Mouse (Mus musculus): Measurements from ENCODE around the gene Tstd2. TPM values are rescaled to one million over a fixed set of nuclear protein-coding genes. Genes with fewer than 3 reads are reported as not detected.

Gene Tstd2
- polyA plus RNA-seq, 1 experiment: 43.5 TPM

DNA sequence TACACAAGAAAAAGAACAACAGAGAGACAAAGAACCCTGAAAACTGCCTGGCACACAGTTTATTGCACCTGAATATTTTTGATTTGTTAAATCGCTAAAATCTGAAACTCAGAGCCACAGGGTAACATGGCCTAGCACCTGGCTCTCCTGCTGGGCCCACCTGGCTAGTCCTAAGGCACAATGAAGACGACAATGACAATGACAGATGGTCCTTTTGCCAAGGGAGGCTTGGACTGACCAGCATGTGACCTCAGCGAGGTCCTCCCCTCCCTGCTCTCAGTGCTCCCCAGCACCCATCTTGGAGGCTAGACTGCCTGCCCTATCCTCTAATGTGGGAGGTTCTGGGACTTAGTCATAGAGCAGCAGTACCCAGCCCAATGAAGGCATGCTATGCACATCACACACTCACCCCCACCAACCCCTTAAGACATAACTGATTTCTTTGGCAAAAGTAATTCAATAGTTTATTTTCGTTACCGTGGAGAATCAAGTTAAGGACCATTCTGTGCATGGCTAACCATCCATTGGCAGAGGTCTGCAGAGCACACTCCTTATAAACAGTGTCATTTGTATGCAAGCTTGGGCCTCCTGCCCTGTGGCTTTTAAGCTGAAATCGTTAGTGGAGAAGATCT lies 68.5 kb downstream of the Tstd2 start:
- Histone ChIP-seq H3K4me3 (ENCODE audit: insufficient read depth, low read length) (no peak overlapping the region), H3K27ac (ENCODE audit: insufficient read depth, low read length) (no peak overlapping the region), H3K4me1 (ENCODE audit: control insufficient read depth, insufficient read depth, low read length) (peaks cover 2% of the 10 kb centered on the region; the same call in 1 of the 2 replicates)
- TF ChIP-seq POLR2A (IDR thresholded peaks at IDR 0.05; ENCODE audit: low read depth, low read length) (no peak), CTCF (IDR thresholded peaks at IDR 0.05; ENCODE audit: borderline replicate concordance, insufficient read depth, low read length) (no peak)

DNA sequence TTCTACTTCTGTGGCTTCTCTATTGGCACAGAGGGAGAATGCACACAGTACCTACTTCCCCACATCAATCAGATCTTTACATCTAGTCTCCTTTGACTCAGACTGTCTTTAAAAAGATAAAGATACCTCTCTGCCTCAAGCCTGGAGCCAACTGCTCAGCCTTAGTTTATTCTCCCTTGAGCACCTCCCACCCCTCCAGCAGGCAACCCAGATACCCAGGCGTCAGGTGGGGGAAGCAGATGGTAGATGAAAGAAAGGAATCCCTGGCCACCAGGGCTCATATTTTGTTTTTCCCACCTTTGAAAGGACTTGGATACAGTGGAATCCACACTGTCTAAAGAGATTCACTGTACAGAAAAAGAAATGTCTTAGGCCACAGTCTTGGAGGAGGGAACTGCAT lies 69.9 kb downstream of the Tstd2 start:
- TF ChIP-seq CTCF (IDR thresholded peaks at IDR 0.05; ENCODE audit: borderline replicate concordance, insufficient read depth, low read length): no peak
- no peak for TF ChIP-seq POLR2A (IDR thresholded peaks at IDR 0.05; ENCODE audit: low read depth, low read length)
- no peaks in the 10 kb centered on the region for H3K4me1 ChIP-seq (ENCODE audit: control insufficient read depth, insufficient read depth, low read length)
- H3K27ac ChIP-seq (ENCODE audit: insufficient read depth, low read length): no peak overlapping the region
- H3K4me3 ChIP-seq (ENCODE audit: insufficient read depth, low read length): no peak overlapping the region

DNA sequence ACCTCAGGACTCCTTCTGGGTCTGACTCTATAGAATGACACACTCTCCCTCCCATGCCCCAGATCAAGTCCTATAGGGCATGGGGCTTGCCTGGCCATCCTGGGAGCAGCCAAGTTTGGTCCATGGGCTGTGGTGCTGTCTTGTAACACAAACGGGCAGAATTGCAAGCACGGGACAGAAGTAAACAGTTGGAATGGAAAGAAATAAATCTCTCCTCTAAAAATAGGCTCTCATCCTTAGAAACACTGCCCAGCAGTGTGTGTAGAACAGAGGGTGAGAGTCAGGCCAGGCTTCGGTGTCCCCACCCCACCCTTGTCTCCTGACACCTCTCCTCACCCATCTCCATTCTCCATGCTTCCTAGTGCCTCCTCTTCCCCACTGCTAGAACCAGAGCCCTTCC lies 70.4 kb downstream of the Tstd2 start:
- Histone ChIP-seq H3K4me1 (ENCODE audit: control insufficient read depth, insufficient read depth, low read length) (no peaks in the 10 kb centered on the region), H3K27ac (ENCODE audit: insufficient read depth, low read length) (no peak overlapping the region), H3K4me3 (ENCODE audit: insufficient read depth, low read length) (no peak overlapping the region)
- no peak for TF ChIP-seq POLR2A (IDR thresholded peaks at IDR 0.05; ENCODE audit: low read depth, low read length)
- no peak for TF ChIP-seq CTCF (IDR thresholded peaks at IDR 0.05; ENCODE audit: borderline replicate concordance, insufficient read depth, low read length)

DNA sequence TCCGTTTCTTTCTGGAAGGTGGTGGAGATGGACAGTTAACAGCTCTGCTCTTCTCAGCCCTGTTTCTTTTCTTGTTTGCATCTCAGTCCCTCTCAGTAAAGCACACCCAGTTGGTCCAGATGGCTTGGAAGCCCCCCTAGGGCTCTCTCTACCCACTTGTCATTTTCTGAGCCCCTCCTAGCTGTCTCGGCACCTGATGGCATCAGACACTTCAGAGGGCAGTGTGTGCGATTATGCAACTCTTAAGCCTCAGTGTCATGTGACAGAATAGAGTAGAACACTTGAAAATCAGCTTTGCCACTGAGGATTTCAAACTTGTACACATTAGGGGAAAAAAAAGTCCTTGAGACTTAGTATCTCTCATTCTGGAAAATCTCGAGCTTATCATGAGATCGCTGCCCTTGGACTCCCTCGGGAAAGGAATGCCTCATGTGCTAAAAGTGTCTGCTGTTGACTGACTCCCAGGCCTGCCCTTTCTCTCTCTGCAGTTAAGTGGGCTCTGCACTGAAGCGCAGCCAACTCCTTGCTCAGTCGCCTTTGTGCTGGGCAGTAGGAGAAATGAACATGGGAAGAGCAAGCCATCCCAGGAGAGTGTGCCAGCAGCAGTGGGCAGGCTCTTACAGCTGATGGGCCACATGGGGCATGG lies 72.7 kb downstream of the Tstd2 start:
- Histone ChIP-seq H3K4me3 (ENCODE audit: insufficient read depth, low read length) (no peak overlapping the region), H3K27ac (ENCODE audit: insufficient read depth, low read length) (no peak overlapping the region), H3K4me1 (ENCODE audit: control insufficient read depth, insufficient read depth, low read length) (no peaks in the 10 kb centered on the region)
- no peak for TF ChIP-seq POLR2A (IDR thresholded peaks at IDR 0.05; ENCODE audit: low read depth, low read length)
- TF ChIP-seq CTCF (IDR thresholded peaks at IDR 0.05; ENCODE audit: borderline replicate concordance, insufficient read depth, low read length): no peak

DNA sequence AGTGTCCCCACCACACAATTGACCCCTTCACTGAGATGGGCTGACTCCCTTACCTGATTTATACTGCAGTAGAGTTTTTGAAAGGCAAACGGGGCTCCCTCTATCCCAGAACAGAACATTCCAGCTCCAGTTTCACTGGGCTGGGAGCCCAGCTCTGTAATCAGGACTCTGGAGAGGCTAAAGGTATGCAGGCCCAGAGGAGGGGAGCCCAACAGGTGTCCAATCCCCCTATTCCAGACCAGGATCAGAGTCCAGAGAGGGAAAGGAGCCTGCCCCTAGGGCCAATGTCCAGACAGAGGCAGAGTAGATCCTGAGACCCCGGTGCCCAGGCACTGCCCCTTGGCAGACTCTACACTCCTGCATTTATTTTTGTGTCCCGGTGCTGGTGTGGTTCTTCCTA lies 73.5 kb downstream of the Tstd2 start:
- H3K4me3 ChIP-seq (ENCODE audit: insufficient read depth, low read length): no peak overlapping the region
- no peak overlapping the region for H3K27ac ChIP-seq (ENCODE audit: insufficient read depth, low read length)
- no peaks in the 10 kb centered on the region for H3K4me1 ChIP-seq (ENCODE audit: control insufficient read depth, insufficient read depth, low read length)
- TF ChIP-seq POLR2A (IDR thresholded peaks at IDR 0.05; ENCODE audit: low read depth, low read length) (no peak), CTCF (IDR thresholded peaks at IDR 0.05; ENCODE audit: borderline replicate concordance, insufficient read depth, low read length) (no peak)

Other genes starting within 250 kb of the Tstd2 start
- not detected in 2 replicates for gene Ccdc180, start 248.4 kb downstream of the Tstd2 start, polyA plus RNA-seq (2011; ENCODE audit: insufficient read length, low read depth, missing spikeins)
- 22.0 and 25.6 TPM in 2 replicates for gene Tdrd7, start 173.4 kb downstream of the Tstd2 start, polyA plus RNA-seq (2011; ENCODE audit: insufficient read length, low read depth, missing spikeins)
- gene Tmod1, start 99.8 kb downstream of the Tstd2 start, polyA plus RNA-seq (2011; ENCODE audit: insufficient read length, low read depth, missing spikeins): 0.15 and 0.56 TPM in 2 replicates
- 59.2 and 63.9 TPM in 2 replicates for gene Ncbp1, start 81 bp downstream of the Tstd2 start, polyA plus RNA-seq (2011; ENCODE audit: insufficient read length, low read depth, missing spikeins)
- gene Xpa, start 57.6 kb upstream of the Tstd2 start, polyA plus RNA-seq (2011; ENCODE audit: insufficient read length, low read depth, missing spikeins): 23.6 and 30.3 TPM in 2 replicates
- gene Foxe1, start 204.9 kb upstream of the Tstd2 start, polyA plus RNA-seq (2011; ENCODE audit: insufficient read length, low read depth, missing spikeins): not detected in 2 replicates